Mouse (Mus musculus): ENCODE results near the gene Ptgs1. TPM values are rescaled to one million over a fixed set of nuclear protein-coding genes. Genes with fewer than 3 reads are reported as not detected.

Ptgs1 gene
- polyA plus RNA-seq, 1 experiment = 0.09 TPM

DNA sequence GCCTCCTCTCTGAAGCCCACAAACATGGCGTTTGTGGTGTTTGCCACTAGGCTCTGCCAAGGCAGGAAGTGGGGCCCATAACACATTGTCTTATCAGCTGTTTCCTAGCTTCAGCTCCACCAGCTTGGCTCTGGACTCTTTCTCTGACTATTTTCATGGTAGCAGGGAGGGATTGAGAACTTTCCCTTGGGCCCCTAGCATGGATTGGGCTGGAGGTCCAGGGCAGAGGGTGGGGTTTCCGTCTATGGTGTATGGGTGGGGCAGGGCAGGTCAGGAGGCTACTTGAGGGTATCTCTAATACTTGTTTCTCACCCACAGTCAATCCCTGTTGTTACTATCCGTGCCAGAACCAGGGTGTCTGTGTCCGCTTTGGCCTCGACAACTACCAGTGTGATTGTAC lies 6.7 kb downstream of the Ptgs1 start:
- Histone ChIP-seq H3K9me3 (ENCODE audit: control insufficient read depth, low read length) (no peaks in the 10 kb centered on the region), H3K27me3 (ENCODE audit: control insufficient read depth) (no peaks in the 10 kb centered on the region), H3K4me1 (ENCODE audit: control insufficient read depth) (peaks cover 2% of the 10 kb centered on the region; the same call in 1 of the 2 replicates), H3K4me3 (replicated peaks) (no peak overlapping the region), H3K36me3 (ENCODE audit: control insufficient read depth) (no peaks in the 10 kb centered on the region)
- TF ChIP-seq GATA1 (IDR thresholded peaks at IDR 0.05; ENCODE audit: low read length) (no peak), TAL1 (IDR thresholded peaks at IDR 0.05; ENCODE audit: low read length) (no peak)

DNA sequence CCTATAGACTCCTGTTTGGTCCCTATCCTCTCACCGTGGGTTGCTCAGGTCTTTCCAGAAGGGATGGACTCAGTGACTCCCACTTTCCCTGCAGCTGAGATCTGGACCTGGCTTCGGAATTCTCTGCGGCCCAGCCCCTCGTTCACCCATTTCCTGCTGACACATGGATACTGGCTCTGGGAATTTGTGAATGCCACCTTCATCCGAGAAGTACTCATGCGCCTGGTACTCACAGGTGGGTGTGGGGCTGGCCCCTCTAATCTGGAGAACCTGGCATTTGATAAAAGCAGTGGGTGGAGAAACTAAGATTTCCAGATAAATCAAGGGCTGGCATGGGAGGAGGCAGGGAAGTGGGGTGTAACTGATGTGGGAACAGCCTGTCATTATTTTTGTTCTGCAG lies 7.3 kb downstream of the Ptgs1 start:
- H3K9me3 ChIP-seq (ENCODE audit: control insufficient read depth, low read length) = no peaks in the 10 kb centered on the region
- H3K4me3 ChIP-seq (replicated peaks) = no peak overlapping the region
- H3K27me3 ChIP-seq (ENCODE audit: control insufficient read depth) = no peaks in the 10 kb centered on the region
- H3K36me3 ChIP-seq (ENCODE audit: control insufficient read depth) = no peaks in the 10 kb centered on the region
- H3K4me1 ChIP-seq (ENCODE audit: control insufficient read depth) = peaks cover 2% of the 10 kb centered on the region; the same call in 1 of the 2 replicates
- no peak for TF ChIP-seq TAL1 (IDR thresholded peaks at IDR 0.05; ENCODE audit: low read length)
- TF ChIP-seq GATA1 (IDR thresholded peaks at IDR 0.05; ENCODE audit: low read length) = no peak

DNA sequence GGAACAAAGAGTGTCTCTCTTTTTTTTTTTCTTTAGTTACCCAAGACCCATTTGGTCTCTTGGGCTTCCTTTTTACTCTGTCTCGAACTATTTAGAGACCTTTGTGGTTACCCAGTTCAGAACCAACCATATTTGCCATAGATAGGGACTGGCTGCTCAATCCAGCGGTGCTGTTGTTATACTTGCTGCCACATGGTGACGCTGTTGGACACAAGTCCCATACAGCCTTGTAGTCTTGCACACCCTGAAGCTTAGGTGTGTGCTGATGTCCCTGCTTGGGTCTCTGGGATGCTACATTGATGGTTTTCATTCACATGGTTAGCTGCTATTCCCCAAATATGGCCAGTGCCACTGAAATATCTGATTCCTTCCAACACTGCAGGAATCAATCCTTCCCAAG lies 8.2 kb downstream of the Ptgs1 start:
- peaks cover 2% of the 10 kb centered on the region; the same call in 1 of the 2 replicates for H3K4me1 ChIP-seq (ENCODE audit: control insufficient read depth)
- H3K4me3 ChIP-seq (replicated peaks) = no peak overlapping the region
- H3K9me3 ChIP-seq (ENCODE audit: control insufficient read depth, low read length) = no peaks in the 10 kb centered on the region
- no peaks in the 10 kb centered on the region for H3K36me3 ChIP-seq (ENCODE audit: control insufficient read depth)
- H3K27me3 ChIP-seq (ENCODE audit: control insufficient read depth) = no peaks in the 10 kb centered on the region
- TF ChIP-seq GATA1 (IDR thresholded peaks at IDR 0.05; ENCODE audit: low read length) = no peak
- TF ChIP-seq TAL1 (IDR thresholded peaks at IDR 0.05; ENCODE audit: low read length) = no peak

DNA sequence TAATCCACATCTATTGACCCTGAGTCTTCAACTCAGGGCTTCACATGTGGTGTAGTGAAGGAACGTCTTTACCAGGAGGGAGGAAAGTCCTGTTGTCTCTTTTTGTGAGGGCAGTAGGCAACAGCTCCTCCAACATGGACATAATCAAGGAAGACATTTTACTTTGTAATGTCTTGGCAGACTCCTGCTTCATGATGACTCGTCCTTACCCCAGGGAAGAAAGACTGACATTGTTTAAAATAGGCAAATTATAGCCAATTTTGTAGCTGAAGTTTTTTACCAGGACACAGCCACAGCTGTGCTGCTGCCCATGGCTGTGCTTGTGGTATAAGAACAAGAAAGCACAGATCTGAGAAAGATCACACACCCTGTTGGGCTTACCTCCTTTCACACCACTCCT lies 8.7 kb downstream of the Ptgs1 start:
- TF ChIP-seq GATA1 (IDR thresholded peaks at IDR 0.05; ENCODE audit: low read length) (no peak), TAL1 (IDR thresholded peaks at IDR 0.05; ENCODE audit: low read length) (no peak)
- no peaks in the 10 kb centered on the region for H3K9me3 ChIP-seq (ENCODE audit: control insufficient read depth, low read length)
- H3K36me3 ChIP-seq (ENCODE audit: control insufficient read depth) = no peaks in the 10 kb centered on the region
- no peaks in the 10 kb centered on the region for H3K27me3 ChIP-seq (ENCODE audit: control insufficient read depth)
- no peak overlapping the region for H3K4me3 ChIP-seq (replicated peaks)
- peaks cover 2% of the 10 kb centered on the region; the same call in 1 of the 2 replicates for H3K4me1 ChIP-seq (ENCODE audit: control insufficient read depth)

DNA sequence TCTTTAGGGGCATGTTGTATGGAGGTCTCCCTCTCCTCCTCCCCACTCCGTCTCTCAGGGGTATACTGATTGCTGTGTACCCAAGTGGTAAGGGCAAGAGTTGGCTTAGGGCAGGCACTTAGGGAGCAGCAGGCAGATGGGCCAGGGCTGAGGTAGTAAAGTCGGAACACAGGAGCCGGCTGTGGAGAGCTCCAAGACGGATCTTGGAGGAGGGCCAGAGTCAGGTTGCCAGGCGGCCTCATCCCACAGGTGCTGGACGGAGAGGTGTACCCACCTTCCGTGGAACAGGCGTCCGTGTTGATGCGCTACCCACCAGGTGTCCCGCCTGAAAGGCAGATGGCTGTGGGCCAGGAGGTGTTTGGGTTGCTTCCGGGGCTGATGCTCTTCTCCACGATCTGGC lies 12.3 kb downstream of the Ptgs1 start:
- no peaks in the 10 kb centered on the region for H3K9me3 ChIP-seq (ENCODE audit: control insufficient read depth, low read length)
- no peak overlapping the region for H3K4me3 ChIP-seq (replicated peaks)
- H3K27me3 ChIP-seq (ENCODE audit: control insufficient read depth) = no peaks in the 10 kb centered on the region
- TF ChIP-seq TAL1 (IDR thresholded peaks at IDR 0.05; ENCODE audit: low read length) (no peak), GATA1 (IDR thresholded peaks at IDR 0.05; ENCODE audit: low read length) (no peak)
- H3K4me1 ChIP-seq (ENCODE audit: control insufficient read depth) = no peaks in the 10 kb centered on the region
- H3K36me3 ChIP-seq (ENCODE audit: control insufficient read depth) = no peaks in the 10 kb centered on the region

DNA sequence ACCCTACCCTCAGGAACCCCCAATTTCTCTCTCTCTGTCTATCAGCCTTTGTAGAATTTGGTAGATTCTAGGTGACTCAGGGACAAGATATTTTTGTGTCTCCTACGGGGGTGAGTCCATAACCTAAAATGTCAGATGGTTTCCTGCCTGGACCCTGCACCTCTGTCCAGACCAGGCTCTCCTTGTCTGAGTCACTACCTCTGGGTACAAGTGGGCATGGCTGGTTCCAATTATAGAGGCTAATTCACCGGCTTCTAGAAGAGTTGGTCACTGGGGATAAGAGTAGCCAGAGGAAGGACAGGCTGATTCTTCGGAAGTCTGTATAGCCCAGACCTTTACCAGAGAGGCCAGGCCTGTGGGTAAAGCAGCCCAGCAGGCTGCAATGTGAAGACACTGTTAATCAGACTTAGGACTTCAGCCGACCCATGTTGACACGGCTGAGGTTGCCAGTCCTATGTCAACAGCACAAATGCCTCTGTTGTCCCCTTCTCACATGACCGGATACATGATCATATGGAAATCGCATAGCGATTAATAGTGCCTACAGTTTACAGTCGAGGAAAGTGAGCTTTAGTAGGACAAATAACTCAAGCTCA lies 13.2 kb downstream of the Ptgs1 start:
- no peak overlapping the region for H3K4me3 ChIP-seq (replicated peaks)
- no peaks in the 10 kb centered on the region for H3K27me3 ChIP-seq (ENCODE audit: control insufficient read depth)
- TF ChIP-seq GATA1 (IDR thresholded peaks at IDR 0.05; ENCODE audit: low read length) (no peak), TAL1 (IDR thresholded peaks at IDR 0.05; ENCODE audit: low read length) (no peak)
- H3K4me1 ChIP-seq (ENCODE audit: control insufficient read depth) = no peaks in the 10 kb centered on the region
- no peaks in the 10 kb centered on the region for H3K9me3 ChIP-seq (ENCODE audit: control insufficient read depth, low read length)
- no peaks in the 10 kb centered on the region for H3K36me3 ChIP-seq (ENCODE audit: control insufficient read depth)

DNA sequence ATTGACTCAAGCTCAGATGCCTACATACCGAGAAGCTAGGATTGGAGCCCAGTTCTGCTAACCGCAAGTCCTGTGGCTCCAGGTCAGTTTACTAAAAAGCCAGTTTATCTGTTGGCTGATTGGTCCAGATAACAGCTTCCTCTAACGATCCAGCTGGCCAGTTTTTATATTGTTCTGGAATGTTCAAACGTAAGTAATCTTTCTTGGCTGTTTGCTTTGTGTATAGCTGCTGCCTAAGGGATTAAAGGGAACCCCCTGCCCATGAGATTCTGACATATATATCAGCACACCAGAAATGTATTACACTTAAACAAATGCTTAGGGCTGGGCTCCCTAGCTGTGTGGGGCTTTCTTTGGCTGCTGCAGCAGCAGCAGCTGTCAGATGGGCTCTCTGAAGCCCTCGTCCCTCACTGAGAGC lies 13.7 kb downstream of the Ptgs1 start:
- H3K27me3 ChIP-seq (ENCODE audit: control insufficient read depth) = no peaks in the 10 kb centered on the region
- H3K4me1 ChIP-seq (ENCODE audit: control insufficient read depth) = no peaks in the 10 kb centered on the region
- no peaks in the 10 kb centered on the region for H3K36me3 ChIP-seq (ENCODE audit: control insufficient read depth)
- no peak for TF ChIP-seq TAL1 (IDR thresholded peaks at IDR 0.05; ENCODE audit: low read length)
- TF ChIP-seq GATA1 (IDR thresholded peaks at IDR 0.05; ENCODE audit: low read length) = no peak
- no peaks in the 10 kb centered on the region for H3K9me3 ChIP-seq (ENCODE audit: control insufficient read depth, low read length)
- no peak overlapping the region for H3K4me3 ChIP-seq (replicated peaks)

DNA sequence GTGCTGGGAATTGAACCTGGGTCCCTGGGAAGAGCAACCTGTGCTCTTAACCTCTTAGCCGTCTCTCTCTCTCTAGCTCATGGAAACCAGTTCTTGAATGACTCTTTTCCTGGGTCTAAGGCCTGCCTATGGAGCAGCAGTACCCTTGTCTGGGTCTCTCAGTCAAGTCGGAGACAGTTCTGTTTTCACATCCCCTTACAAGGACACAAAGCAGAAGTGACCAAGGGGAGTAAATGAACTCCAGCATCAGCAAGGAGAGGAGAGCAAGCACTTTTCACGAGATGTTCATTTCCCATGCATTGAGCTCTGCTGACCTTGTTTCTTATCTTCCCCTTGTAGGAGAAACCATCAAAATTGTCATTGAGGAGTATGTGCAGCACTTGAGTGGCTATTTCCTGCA lies 14.5 kb downstream of the Ptgs1 start:
- Histone ChIP-seq H3K9me3 (ENCODE audit: control insufficient read depth, low read length) (no peaks in the 10 kb centered on the region), H3K4me1 (ENCODE audit: control insufficient read depth) (no peaks in the 10 kb centered on the region), H3K27me3 (ENCODE audit: control insufficient read depth) (no peaks in the 10 kb centered on the region), H3K36me3 (ENCODE audit: control insufficient read depth) (no peaks in the 10 kb centered on the region), H3K4me3 (replicated peaks) (no peak overlapping the region)
- TF ChIP-seq GATA1 (IDR thresholded peaks at IDR 0.05; ENCODE audit: low read length) = no peak
- TF ChIP-seq TAL1 (IDR thresholded peaks at IDR 0.05; ENCODE audit: low read length) = no peak

DNA sequence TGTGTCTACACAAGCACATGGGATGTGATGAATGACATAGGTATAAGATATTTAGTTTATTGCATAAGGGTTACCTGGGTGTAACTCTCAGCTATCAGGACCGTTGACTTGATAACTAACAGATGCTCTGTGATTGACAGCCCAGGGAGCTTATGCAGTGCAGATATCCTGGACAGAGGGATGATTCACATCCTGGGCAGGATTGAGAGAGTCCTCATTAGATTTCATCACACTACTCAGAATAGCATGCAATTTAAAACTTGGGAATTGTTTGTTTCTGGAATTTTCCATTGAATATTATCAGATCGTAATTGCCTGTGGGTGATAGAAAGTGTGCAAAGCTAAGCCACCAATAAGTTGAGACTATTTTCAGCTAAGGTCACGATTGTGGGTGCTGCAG lies 17.7 kb downstream of the Ptgs1 start:
- no peaks in the 10 kb centered on the region for H3K36me3 ChIP-seq (ENCODE audit: control insufficient read depth)
- no peak overlapping the region for H3K4me3 ChIP-seq (replicated peaks)
- TF ChIP-seq TAL1 (IDR thresholded peaks at IDR 0.05; ENCODE audit: low read length) (no peak), GATA1 (IDR thresholded peaks at IDR 0.05; ENCODE audit: low read length) (no peak)
- H3K9me3 ChIP-seq (ENCODE audit: control insufficient read depth, low read length) = no peaks in the 10 kb centered on the region
- no peaks in the 10 kb centered on the region for H3K4me1 ChIP-seq (ENCODE audit: control insufficient read depth)
- H3K27me3 ChIP-seq (ENCODE audit: control insufficient read depth) = no peaks in the 10 kb centered on the region

DNA sequence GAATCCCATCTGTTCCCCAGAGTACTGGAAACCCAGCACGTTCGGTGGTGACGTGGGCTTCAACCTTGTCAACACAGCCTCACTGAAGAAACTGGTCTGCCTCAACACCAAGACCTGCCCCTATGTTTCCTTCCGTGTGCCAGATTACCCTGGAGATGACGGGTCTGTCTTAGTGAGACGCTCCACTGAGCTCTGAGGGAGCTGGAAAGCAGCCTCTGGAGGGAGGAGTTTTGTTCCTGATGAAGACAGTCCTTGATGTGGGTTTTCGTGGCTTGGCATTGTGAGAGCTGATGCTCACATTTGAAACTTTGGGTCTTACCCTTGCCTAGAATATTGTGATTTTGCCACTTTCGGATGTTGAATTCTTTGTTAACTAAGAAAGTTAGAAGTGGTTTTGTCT lies 20.9 kb downstream of the Ptgs1 start:
- TF ChIP-seq GATA1 (IDR thresholded peaks at IDR 0.05; ENCODE audit: low read length) (no peak), TAL1 (IDR thresholded peaks at IDR 0.05; ENCODE audit: low read length) (no peak)
- Histone ChIP-seq H3K27me3 (ENCODE audit: control insufficient read depth) (no peaks in the 10 kb centered on the region), H3K4me1 (ENCODE audit: control insufficient read depth) (no peaks in the 10 kb centered on the region), H3K4me3 (replicated peaks) (no peak overlapping the region), H3K9me3 (ENCODE audit: control insufficient read depth, low read length) (no peaks in the 10 kb centered on the region), H3K36me3 (ENCODE audit: control insufficient read depth) (no peaks in the 10 kb centered on the region)
